Mouse (Mus musculus) neural tube, embryonic 10.5 days (tissue): Measurements from ENCODE around the gene BC024978.
"Not testable (repeated sequence)": the region's sequence is repeated elsewhere in the genome, so short reads cannot be mapped to it uniquely, and the experiment has no call there.

ENCODE experiments used
- DNase-seq: peaks from one replicate; pipeline ENCODE4 v3.0.0-alpha.2; 2017; ENCODE audit warnings: low spot score; ENCODE audit errors: extremely low spot score

Gene BC024978

GRCm38 (mm10) chr7:27221939-27222338 lies 26.4 kb downstream of the BC024978 start:
- DNase-seq, result no peak

GRCm38 (mm10) chr7:27222538-27222937 lies 27.0 kb downstream of the BC024978 start:
- no peak for DNase-seq

GRCm38 (mm10) chr7:27224877-27225575 lies 29.4 kb downstream of the BC024978 start:
- no peak for DNase-seq

- DNase-seq, result no peak
These were observed 31.7 kb downstream of the BC024978 start for GRCm38 (mm10) chr7:27227276-27227675.

GRCm38 (mm10) chr7:27227676-27228075 lies 32.1 kb downstream of the BC024978 start:
- no peak for DNase-seq

- peak; percentile 97 for DNase-seq
These were observed 32.8 kb downstream of the BC024978 start, which contains the start of gene Itpkc for GRCm38 (mm10) chr7:27228281-27228821. TSS of gene Itpkc (minus strand) at chr7:27228661.

GRCm38 (mm10) chr7:27228865-27229264 lies 33.3 kb downstream of the BC024978 start:
- no peak for DNase-seq

GRCm38 (mm10) chr7:27230781-27231180 lies 35.2 kb downstream of the BC024978 start:
- no peak for DNase-seq

GRCm38 (mm10) chr7:27231693-27232331 lies 36.2 kb downstream of the BC024978 start:
- no peak for DNase-seq

- peak; percentile 95 for DNase-seq
These were observed 37.2 kb downstream of the BC024978 start, which contains the start of gene Coq8b for GRCm38 (mm10) chr7:27232781-27233281. TSS of gene Coq8b (plus strand) at chr7:27233023.

- no peak for DNase-seq
These were observed 37.7 kb downstream of the BC024978 start for GRCm38 (mm10) chr7:27233300-27233699.

- DNase-seq, result no peak
These were observed 40.1 kb downstream of the BC024978 start for GRCm38 (mm10) chr7:27235726-27236125.

GRCm38 (mm10) chr7:27237527-27237926 lies 41.9 kb downstream of the BC024978 start:
- no peak for DNase-seq

- DNase-seq, result no peak
These were observed 43.0 kb downstream of the BC024978 start for GRCm38 (mm10) chr7:27238568-27238967.

- DNase-seq, result no peak
These were observed 47.6 kb downstream of the BC024978 start for GRCm38 (mm10) chr7:27243211-27243610.

GRCm38 (mm10) chr7:27244088-27244487 lies 48.5 kb downstream of the BC024978 start:
- not testable (repeated sequence) for DNase-seq

- peak; percentile 24 for DNase-seq
These were observed 53.6 kb downstream of the BC024978 start for GRCm38 (mm10) chr7:27249146-27249545.

GRCm38 (mm10) chr7:27249928-27250327 lies 54.3 kb downstream of the BC024978 start:
- no peak for DNase-seq

GRCm38 (mm10) chr7:27251946-27252345 lies 56.4 kb downstream of the BC024978 start:
- DNase-seq, result no peak

- DNase-seq, result no peak
These were observed 60.1 kb downstream of the BC024978 start for GRCm38 (mm10) chr7:27255721-27256120.

GRCm38 (mm10) chr7:27257046-27257851 lies 61.7 kb downstream of the BC024978 start:
- peak; percentile 34 for DNase-seq
